Mouse (Mus musculus) erythroid progenitor cell, adult 5-6 weeks (primary cell): ENCODE results near the gene Akap8. TPM values are rescaled to one million over a fixed set of nuclear protein-coding genes. Genes with fewer than 3 reads are reported as not detected.

Experiments used
- ATAC-seq: replicated peaks from 2 replicates; pipeline ENCODE4 v1.8.0; 2016; ENCODE audit warnings: moderate number of reproducible peaks, mild to moderate bottlenecking, moderate TSS enrichment, inconsistent platforms; ENCODE audit not compliant: poor library complexity, low FRiP score, severe bottlenecking
- total RNA-seq, 2 experiments: library from RNA; stranded (forward) in 1 of 2; stranded (reverse) in 1 of 2; fragments of 150-400 nt in 1 of 2; fragments of 186-747, 209-891 nt in 1 of 2; gene quantifications; 2 replicates each; pipeline versions ENCODE4 v1.2.3 to v1.2.4; 2015 to 2017; ENCODE audit warnings: low replicate concordance in 2 of 2

The Akap8 gene
- total RNA-seq (2015; ENCODE audit: low replicate concordance) (26.8 and 33.5 TPM in 2 replicates), total RNA-seq (2017; ENCODE audit: low replicate concordance) (60.9 and 62.4 TPM in 2 replicates)

- ATAC-seq: peak; percentile 93
Measured at GRCm38 (mm10) chr17:32320597-32321389, at the start of gene Akap8. TSS of gene Akap8 (minus strand) at chr17:32321238.

- ATAC-seq: peak; percentile 46
Measured at GRCm38 (mm10) chr17:32368991-32369578, 48.0 kb upstream of the Akap8 start.

GRCm38 (mm10) chr17:32367706-32368105, 46.7 kb upstream of the Akap8 start:
- ATAC-seq: no peak

GRCm38 (mm10) chr17:32365296-32365695, 44.3 kb upstream of the Akap8 start:
- ATAC-seq: peak; percentile 43; the same call in 1 of the 2 replicates

- ATAC-seq: no peak
Measured at GRCm38 (mm10) chr17:32364850-32365249, 43.8 kb upstream of the Akap8 start.

GRCm38 (mm10) chr17:32364331-32364730, 43.3 kb upstream of the Akap8 start:
- ATAC-seq: peak; percentile 88

- ATAC-seq: no peak
Measured at GRCm38 (mm10) chr17:32363821-32364301, 42.8 kb upstream of the Akap8 start.

- ATAC-seq: no peak
Measured at GRCm38 (mm10) chr17:32362686-32363085, 41.6 kb upstream of the Akap8 start.

GRCm38 (mm10) chr17:32359928-32360327, 38.9 kb upstream of the Akap8 start:
- ATAC-seq: no peak

- no peak for ATAC-seq
Measured at GRCm38 (mm10) chr17:32358943-32359340, 37.9 kb upstream of the Akap8 start.

- ATAC-seq: no peak
Measured at GRCm38 (mm10) chr17:32358192-32358942, 37.3 kb upstream of the Akap8 start.

GRCm38 (mm10) chr17:32356766-32357760, 36.0 kb upstream of the Akap8 start:
- ATAC-seq: no peak

- ATAC-seq: no peak
Measured at GRCm38 (mm10) chr17:32356281-32356680, 35.2 kb upstream of the Akap8 start.

- ATAC-seq: no peak
Measured at GRCm38 (mm10) chr17:32355031-32355430, 34.0 kb upstream of the Akap8 start.

GRCm38 (mm10) chr17:32354211-32354610, 33.2 kb upstream of the Akap8 start:
- no peak for ATAC-seq

- no peak for ATAC-seq
Measured at GRCm38 (mm10) chr17:32353696-32354095, 32.7 kb upstream of the Akap8 start.

- no peak for ATAC-seq
Measured at GRCm38 (mm10) chr17:32351726-32352125, 30.7 kb upstream of the Akap8 start.

- ATAC-seq: no peak
Measured at GRCm38 (mm10) chr17:32351269-32351668, 30.2 kb upstream of the Akap8 start.

GRCm38 (mm10) chr17:32350382-32350983, 29.4 kb upstream of the Akap8 start, which contains the start of gene Akap8l:
TSS of gene Akap8l (minus strand) at chr17:32350607.
- peak; percentile 90 for ATAC-seq
